Mouse (Mus musculus): ENCODE results near the gene Camkv. TPM values are rescaled to one million over a fixed set of nuclear protein-coding genes. Genes with fewer than 3 reads are reported as not detected.

Camkv gene
- total RNA-seq (2023), result not detected

DNA sequence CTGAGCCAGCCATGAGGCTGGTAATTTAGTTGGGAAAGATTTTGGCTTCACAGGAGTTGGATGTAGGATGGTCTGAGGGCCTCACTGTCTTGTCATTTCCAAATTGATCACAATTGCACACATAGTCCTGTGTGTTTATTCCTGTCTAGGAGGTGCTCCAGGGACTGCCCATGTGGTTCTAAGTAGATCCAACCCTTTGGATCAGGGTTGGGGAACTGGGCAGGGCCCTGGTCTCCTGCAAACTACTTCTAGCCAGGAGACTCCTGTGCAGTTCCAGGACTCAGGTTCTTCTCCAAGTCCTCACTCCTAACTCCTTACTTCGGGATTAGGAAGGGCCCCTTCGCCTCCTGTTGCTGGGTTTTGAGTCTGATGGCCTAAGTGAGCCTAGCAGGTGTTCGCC, at the start of gene Camkv:
TSS of gene Camkv (plus strand) at position 301 of the 400 bp plus-strand sequence.

GRCm38 (mm10) chr9:107887804-107888266, 47.6 kb upstream of the Camkv start, which contains the start of gene Mon1a:
Mon1a (plus strand) TSS chr9:107888151.

GRCm38 (mm10) chr9:107906252-107906966, 29.1 kb upstream of the Camkv start, which contains the start of gene Mst1r:
Mst1r (plus strand) TSS chr9:107906873.

DNA sequence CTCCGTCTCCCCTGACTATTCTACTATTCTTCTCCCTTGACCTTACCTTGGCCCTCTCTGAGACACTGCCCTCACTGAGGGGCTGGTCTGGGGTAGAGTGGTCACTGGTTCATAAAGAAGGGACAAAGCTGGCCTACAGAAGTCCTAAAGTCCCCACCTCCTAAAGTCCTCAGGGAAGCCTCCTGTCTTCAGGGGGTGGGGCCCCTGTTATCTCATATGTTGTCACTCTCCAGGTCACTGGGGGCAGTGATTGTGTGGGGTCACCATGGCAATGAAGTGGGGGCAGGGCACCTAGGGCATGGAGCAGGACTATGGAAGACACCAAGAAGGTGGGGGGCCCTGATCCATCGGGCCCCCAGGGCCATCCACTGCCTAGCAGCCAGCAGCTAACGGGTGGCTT, 7.3 kb upstream of the Camkv start, which contains the start of gene Actl11:
TSS of gene Actl11 (plus strand) at position 301 of the 400 bp plus-strand sequence.

GRCm38 (mm10) chr9:107949922-107950235, 14.4 kb downstream of the Camkv start, which contains the start of gene Traip:
Traip (plus strand) TSS chr9:107950136.

DNA sequence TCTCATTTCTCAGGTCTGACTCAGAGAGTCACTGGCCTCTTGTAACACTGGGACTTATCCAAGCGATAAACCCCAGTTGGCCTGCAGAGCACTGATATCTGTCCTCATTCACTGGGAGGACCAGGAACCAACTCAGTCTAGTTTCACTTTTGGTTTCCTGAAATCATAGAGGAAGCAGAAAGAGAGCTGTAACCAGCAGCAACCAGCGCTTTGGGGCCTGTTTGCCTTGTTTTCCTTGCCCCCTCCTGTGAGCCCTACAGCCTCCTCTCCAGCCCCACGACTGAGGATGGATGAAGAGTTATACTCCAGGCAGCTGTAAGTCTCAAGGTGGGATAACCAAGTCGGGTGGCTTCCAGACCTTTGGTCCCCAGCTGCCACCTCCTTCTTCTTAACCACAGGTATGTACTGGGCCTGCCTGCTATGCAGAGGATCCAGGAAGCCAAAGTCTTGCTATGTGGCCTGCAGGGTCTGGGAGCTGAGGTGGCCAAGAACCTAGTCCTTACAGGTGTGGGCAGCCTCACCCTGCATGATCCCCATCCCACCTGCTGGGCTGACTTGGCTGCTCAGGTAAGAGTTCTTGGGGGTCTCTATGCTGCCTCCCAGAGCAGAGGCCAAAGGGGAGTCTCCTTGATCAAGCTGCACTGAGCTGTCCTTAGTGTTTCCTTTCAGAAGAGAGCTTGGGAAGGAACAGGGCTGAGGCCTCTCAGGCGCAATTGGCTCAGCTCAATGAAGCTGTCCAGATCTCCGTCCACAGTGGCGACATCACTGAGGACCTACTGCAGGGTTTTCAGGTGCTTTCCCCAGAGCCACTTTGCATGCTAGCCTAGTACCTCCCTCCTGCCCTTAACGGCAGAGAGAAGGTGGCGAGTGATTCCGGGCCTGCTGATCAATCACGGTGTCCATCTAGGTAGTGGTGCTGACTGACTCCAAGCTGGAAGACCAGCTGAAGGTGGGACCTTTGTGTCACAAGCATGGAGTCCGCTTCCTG, 40.2 kb downstream of the Camkv start, which contains the start of gene Uba7:
TSS of gene Uba7 (plus strand) at position 107 of the 988 bp plus-strand sequence.

GRCm38 (mm10) chr9:107982681-107983346, 47.3 kb downstream of the Camkv start, which contains the start of gene Gm20661:
Gm20661 (plus strand) TSS chr9:107983058.

GRCm38 (mm10) chr9:107985131-107986119, 50.0 kb downstream of the Camkv start, which contains the start of gene Inka1:
Inka1 (minus strand) TSS chr9:107985879.

DNA sequence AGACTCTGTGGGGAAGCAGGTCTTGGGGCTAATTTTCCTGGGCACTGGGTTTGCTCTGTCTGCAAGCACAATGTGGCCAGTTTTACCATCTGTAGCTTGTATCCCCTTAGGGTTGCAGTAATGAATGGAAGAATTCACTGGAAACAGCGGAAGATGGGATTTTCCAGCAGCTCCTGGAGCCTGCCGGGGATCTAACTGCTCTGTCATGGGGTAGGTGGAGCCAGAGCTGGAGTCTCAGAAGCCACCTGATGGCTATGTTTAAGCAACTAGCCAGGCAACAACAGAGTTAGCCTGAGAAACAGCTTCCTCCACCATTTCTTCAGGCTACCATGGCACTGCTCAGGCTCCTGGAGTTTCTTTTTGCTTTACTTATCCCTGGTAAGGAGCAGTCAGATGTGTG, 56.7 kb downstream of the Camkv start, which contains the start of gene Cdhr4:
TSS of gene Cdhr4 (plus strand) at position 301 of the 400 bp plus-strand sequence.

GRCm38 (mm10) chr9:107996049-107996448, 60.6 kb downstream of the Camkv start, which contains the start of gene Gm20662:
Gm20662 (plus strand) TSS chr9:107996349.

Other genes starting within 250 kb of the Camkv start
- gene Sema3f, start 225.2 kb upstream of the Camkv start, total RNA-seq (2023), result not detected
- 100 to 1,000 TPM; 397 to 424 TPM for gene Rbm5, start 164.7 kb upstream of the Camkv start, total RNA-seq (2023)
- 100 to 1,000 TPM; 117 to 128 TPM for gene Rbm6, start 62.4 kb upstream of the Camkv start, total RNA-seq (2023)
- 10 to 100 TPM; 16.1 to 21.0 TPM for gene Mon1a, start 47.5 kb upstream of the Camkv start, total RNA-seq (2023)
- gene Mst1r, start 28.8 kb upstream of the Camkv start, total RNA-seq (2023), result under 1 TPM in 1 of 2 experiments, not detected in 1; 0.41 TPM
- gene Actl11, start 7.2 kb upstream of the Camkv start, total RNA-seq (2023), result not detected
- 1 to 10 TPM; 5.9 to 9.3 TPM for gene Traip, start 14.5 kb downstream of the Camkv start, total RNA-seq (2023)
- gene Uba7, start 39.8 kb downstream of the Camkv start, total RNA-seq (2023), result 100 to 1,000 TPM; 209 to 244 TPM
- gene Gm20661, start 47.4 kb downstream of the Camkv start, total RNA-seq (2023), result not detected
- gene Inka1, start 50.2 kb downstream of the Camkv start, total RNA-seq (2023), result 1 to 10 TPM; 4.9 to 6.0 TPM
- under 1 TPM in 1 of 2 experiments, not detected in 1; 0.38 TPM for gene Cdhr4, start 56.8 kb downstream of the Camkv start, total RNA-seq (2023)
- gene Gm20662, start 60.7 kb downstream of the Camkv start, total RNA-seq (2023), result 1 to 10 TPM in 1 of 2 experiments, not detected in 1; 3.6 TPM
- gene Ip6k1, start 66.8 kb downstream of the Camkv start, total RNA-seq (2023), result 100 to 1,000 TPM; 133 to 142 TPM
- gene Gmppb, start 113.6 kb downstream of the Camkv start, total RNA-seq (2023), result 10 to 100 TPM; 31.3 to 38.4 TPM
- 10 to 100 TPM in 1 of 2 experiments, 1 to 10 TPM in 1; 7.0 to 12.0 TPM for gene Amigo3, start 117.5 kb downstream of the Camkv start, total RNA-seq (2023)
- under 1 TPM in 1 of 2 experiments, not detected in 1; 0.23 TPM for gene Mst1, start 144.8 kb downstream of the Camkv start, total RNA-seq (2023)
- 100 to 1,000 TPM; 206 to 230 TPM for gene Rnf123, start 147.7 kb downstream of the Camkv start, total RNA-seq (2023)
- gene Apeh, start 158.9 kb downstream of the Camkv start, total RNA-seq (2023), result 100 to 1,000 TPM; 126 to 158 TPM

All from B cell, adult 67 days (primary cell).